Mouse (Mus musculus) retina, postnatal 1 day (tissue): Measurements from ENCODE around the gene Kmt2a.

Source experiments
- DNase-seq: peaks from one replicate; pipeline ENCODE4 v3.0.0-alpha.2; 2012

Gene Kmt2a

GRCm38 (mm10) chr9:44881221-44881871 lies at the start of gene Kmt2a:
Gene Kmt2a, minus strand, starts transcription at chr9:44881296.
- peak; percentile 99 for DNase-seq

- no peak for DNase-seq
Observed at GRCm38 (mm10) chr9:44921543-44921942, 40.4 kb upstream of the Kmt2a start.

- no peak for DNase-seq
Observed at GRCm38 (mm10) chr9:44921123-44921468, 40.0 kb upstream of the Kmt2a start.

- peak; percentile 96 for DNase-seq
Observed at GRCm38 (mm10) chr9:44920374-44921122, 39.5 kb upstream of the Kmt2a start, which contains the start of gene Atp5l. Gene Atp5l, minus strand, starts transcription at chr9:44920742.

GRCm38 (mm10) chr9:44919606-44920005 lies 38.5 kb upstream of the Kmt2a start:
- DNase-seq = no peak

GRCm38 (mm10) chr9:44916196-44916595 lies 35.1 kb upstream of the Kmt2a start:
- DNase-seq = peak; percentile 55

GRCm38 (mm10) chr9:44914706-44915105 lies 33.6 kb upstream of the Kmt2a start:
- peak; percentile 36 for DNase-seq

- no peak for DNase-seq
Observed at GRCm38 (mm10) chr9:44911365-44911764, 30.3 kb upstream of the Kmt2a start.

DNA sequence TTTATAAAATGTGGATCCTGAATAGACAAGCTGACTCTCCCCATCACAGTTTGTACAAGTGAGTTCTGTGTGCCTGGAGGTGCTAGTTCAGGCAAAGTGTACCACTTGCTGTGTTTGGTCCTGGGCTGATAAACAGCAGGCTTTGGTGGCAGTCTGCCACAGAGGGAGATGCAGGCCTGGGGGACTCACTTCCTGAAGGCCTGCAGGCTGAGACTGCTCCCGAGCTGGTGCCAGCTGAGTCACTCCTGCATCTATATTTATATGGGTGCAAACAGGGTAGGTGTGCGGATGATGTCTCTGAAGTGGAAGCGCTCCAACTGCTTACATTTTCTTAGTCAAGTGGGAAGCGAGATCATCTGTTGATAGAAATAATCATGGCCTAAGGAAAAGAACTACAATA lies 24.5 kb upstream of the Kmt2a start:
- DNase-seq = no peak

DNA sequence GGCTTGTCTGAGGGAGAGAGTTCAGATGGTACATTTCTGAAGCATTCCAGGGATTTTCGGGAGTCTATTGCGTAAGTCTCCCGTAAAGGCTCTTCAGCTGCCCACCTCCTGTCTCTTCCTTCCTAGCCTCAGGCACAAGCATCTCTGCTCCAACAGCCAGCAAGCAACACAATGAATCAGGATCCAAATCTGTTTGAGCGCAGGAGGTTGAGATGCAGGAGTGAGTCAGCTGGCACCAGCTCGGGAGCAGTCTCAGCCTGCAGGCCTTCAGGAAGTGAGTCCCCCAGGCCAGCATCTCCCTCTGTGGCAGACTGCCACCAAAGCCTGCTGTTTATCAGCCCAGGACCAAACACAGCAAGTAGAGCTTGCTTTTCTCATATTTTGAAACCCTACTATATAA lies 23.9 kb upstream of the Kmt2a start:
- peak; percentile 38 for DNase-seq

DNA sequence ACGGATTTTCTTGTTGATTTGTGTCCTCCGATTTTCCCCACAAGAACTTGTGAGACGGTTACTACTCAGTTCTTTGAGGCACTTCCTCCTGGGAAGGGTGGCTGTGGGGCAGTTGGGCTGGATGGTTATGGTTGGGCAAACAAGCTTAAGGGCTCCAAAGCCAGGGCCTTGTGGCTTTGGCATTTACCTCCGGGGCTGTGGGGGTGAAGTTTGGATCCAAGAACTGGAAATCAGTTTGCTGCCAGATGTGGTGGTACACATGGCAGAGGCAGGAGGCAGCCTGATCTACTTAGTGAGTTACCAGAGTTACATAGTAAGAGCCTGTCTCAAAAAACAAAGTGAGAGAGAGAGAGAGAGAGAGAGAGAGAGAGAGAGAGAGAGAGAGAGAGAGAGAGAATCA lies 22.8 kb upstream of the Kmt2a start:
- no peak for DNase-seq

DNA sequence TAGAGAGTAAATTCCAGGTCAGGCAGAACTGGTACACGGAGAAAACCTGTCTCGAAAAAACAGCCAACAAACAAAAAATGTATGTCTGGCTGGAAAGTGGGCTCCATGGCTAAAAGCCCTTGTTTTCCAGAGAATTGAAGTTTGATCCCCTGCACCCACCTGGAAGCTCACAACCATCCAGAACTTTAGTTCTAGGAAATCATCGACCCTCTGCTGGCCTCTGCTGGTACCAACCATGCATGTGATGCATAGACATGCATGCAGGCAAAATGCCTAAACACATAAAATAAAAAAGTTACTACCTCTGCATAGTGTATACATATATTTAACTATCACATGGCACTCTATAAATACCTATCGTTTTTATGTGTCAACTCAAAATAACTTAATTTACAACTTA lies 19.3 kb upstream of the Kmt2a start:
- no peak for DNase-seq

GRCm38 (mm10) chr9:44899716-44900115 lies 18.6 kb upstream of the Kmt2a start:
- no peak for DNase-seq

DNA sequence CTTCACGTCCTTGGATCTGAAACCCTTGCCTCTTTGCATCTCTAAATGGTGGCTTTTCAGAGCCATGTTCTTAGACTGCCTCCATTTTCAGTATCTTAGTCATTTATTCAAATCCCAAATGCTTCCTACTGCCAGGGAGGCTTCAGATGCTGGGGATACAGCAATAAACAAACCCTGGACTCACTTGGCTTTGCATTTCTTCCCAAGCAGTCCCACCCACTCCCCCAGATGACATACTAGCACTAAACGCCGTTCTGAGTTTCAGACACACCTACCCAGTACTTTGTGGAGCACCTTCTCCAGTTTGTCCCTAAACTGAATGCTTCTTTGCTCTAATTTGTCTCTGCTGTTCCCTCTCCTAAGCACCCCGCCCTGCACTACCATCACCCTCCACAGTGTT lies 15.9 kb upstream of the Kmt2a start:
- DNase-seq = no peak

- DNase-seq = no peak
Observed at GRCm38 (mm10) chr9:44892664-44893063, 11.6 kb upstream of the Kmt2a start.

DNA sequence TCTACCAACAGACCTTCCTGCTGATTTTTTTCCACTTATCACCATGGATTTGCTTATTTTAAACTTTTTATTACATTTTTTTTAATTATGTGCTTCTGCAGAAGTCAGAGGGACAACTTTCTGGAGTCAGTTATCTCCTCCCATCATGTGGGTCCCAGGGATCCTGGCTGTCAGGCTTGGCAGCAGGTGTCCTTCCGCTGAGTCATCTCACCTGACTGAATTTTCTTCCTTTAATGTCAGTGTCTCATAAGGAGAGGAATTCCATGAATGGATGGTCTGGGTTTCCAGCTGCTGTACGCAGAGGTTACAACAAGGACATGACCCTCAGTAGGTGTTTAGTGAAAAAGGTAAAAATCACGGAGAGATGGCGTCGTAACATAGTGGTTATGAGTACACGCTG lies 10.1 kb upstream of the Kmt2a start:
- no peak for DNase-seq

DNA sequence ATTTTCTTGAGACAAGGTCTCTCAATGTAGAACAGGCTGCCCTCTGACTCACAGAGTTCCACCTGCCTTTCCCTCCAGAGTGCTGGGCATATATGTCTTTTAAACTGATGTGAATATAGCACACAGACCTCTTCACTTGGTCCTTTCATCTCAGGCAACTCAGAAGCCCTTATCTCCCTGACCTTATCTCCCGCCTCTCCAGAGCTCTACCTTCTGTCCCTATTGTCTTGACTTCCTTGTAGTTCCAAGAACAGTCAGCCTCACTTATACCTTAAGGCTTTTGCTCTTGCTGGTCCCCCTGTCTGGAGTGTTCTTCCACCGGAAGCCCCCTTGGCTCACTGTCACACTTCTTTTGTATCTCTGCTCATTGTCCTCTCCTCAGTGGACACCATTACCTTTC lies 9.0 kb upstream of the Kmt2a start:
- DNase-seq = no peak

DNA sequence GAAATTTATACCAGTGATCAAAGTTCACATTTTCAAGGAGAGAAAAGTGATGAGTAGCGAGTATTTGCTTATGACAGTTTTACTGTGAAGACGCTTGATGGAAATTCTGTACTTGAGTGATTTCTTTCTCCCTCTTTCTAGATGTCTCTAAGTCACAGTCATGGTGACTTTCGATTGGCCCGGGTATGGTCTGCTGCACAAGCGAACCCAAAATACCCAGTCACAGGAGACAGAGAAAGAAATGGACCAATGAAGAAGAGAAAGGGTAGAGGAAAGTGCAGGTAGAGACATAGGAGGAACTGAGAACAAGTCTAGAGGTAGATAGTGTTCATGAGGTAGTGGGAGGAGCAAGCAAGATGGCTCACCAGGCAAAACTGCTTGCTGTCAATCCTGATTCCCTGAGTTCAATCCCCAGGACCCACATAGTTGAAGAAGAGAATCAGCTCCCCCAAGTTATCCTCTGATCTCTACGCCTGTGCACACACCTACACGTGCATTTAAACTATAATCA lies 7.1 kb upstream of the Kmt2a start:
- no peak for DNase-seq

- peak; percentile 59 for DNase-seq
Observed at GRCm38 (mm10) chr9:44882981-44883569, 2.0 kb upstream of the Kmt2a start.

DNA sequence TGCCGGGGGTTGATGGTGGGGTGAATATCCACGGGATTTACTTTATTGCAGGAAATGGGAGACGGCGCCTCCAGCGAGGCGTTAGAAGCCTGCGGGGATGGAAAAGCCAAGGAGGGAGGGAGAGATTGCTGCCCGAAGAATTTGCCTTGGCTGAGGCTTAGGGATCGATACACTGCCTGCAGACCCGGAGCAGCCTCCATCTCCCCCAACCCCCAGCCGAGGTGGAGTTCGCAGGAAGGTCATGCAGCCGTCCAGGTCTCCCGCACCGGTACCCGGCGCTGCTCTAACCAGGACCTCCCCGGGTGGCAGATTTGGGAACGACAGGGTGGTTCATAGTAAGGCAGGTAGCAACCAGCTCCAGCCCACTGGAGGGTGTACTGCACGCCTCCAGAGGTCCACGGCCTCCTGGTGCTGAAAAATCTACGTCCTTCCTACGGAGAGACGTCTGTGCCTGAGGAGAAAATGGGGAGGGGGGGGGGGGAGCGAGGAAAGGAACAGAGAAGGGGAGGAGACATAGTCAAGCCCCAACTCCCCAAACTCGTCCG lies 1.4 kb upstream of the Kmt2a start:
- peak; percentile 74 for DNase-seq

DNA sequence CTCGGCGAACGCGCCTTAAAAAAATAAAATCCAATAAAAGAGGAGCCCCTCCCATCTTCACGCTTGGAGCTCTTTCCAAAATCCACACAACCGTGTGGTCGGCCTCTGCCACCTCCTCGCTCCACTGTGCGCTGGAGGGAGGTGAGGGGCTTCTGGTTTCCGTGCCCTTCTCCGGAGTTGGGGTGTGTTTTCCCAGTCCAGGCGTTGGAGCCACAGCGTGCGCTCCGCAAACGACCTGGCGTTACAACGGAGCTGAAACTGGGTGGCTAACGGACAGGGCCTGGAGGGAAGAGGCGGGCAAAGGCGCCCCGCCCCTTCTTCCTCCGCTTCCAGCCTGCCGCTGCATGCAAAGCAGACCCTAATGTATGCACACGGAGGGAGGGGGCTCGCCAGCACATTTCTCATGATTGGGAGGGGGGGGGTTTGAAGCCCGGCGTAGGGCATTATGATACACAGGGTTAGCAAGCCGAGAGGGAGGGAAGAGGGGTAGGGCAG lies 892 bp upstream of the Kmt2a start:
- DNase-seq = peak; percentile 91

- DNase-seq = peak; percentile 51
Observed at GRCm38 (mm10) chr9:44880309-44881081, 601 bp downstream of the Kmt2a start.
